In the genomic region with DNA sequence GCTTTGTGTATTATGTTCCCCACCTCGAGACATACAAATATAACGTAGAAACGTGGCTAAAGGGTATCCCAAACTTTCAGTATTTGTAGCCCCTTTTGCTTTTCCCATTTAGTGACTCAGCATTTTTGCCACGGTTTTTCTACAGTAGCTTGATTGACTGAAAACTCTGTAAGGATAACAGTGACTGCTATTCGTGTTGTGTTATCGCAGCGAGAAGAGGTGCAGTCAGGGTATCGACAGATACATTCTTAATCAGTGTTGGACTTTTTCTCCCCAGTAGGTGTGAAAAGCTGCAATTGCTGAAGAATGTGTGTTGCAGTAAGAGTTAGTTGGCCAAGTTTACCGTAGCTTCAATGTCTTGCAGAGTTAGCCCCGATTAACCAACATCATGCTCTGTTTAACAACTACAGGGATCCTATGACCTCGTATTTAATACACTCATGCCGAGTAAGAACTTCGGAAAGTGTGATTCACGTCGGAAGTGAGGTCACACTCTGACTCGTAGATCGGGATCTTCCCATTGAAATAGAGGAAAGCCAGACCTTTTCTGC, we compare ENCODE assay signal across 8 mouse cellular contexts. TPM values are rescaled to one million over a fixed set of nuclear protein-coding genes. Genes with fewer than 3 reads are reported as not detected.
DNase-seq lines count a peak whose midpoint lies in the region; TF ChIP-seq lines count a peak whose summit lies in the region.

No protein-coding gene starts in this region.

- peak; percentile 81 to 93 for DNase-seq in adrenal gland, adult (ENCODE audit: inconsistent age in 2 of 2, low spot score in 1 of 2)
- DNase-seq in adrenal gland, postnatal 4 days (ENCODE audit: low spot score in 2 of 2), result no peak
- DNase-seq in brain, adult 2 months (ENCODE audit: low read depth, low spot score), result peak; percentile 56
- DNase-seq in heart, adult 11 months, result peak; percentile 95
- DNase-seq in kidney, adult 2 months, result peak; percentile 37
- DNase-seq in lung, postnatal 14 days, result peak; percentile 48
- DNase-seq in left cerebral cortex, adult 8-10 months (ENCODE audit: low spot score in 2 of 2), result no peak
- DNase-seq in cerebellum, postnatal 36 days, result no peak

- peak overlapping the region; percentile 70 for H3K4me3 ChIP-seq in kidney, adult 2 months (ENCODE audit: insufficient read depth, low read depth, low read length)

- H3K4me1 ChIP-seq in kidney, adult 2 months (ENCODE audit: control insufficient read depth, insufficient read depth, low read length), result peaks cover 19% of the 10 kb centered on the region

- no peaks in the 10 kb centered on the region for H3K27me3 ChIP-seq in kidney, adult 2 months (replicated peaks; ENCODE audit: control insufficient read depth, insufficient read depth, low read length)

- peak overlapping the region; percentile 81 for H3K27ac ChIP-seq in kidney, adult 2 months (ENCODE audit: insufficient read depth, low read depth, low read length)

- 2% methylated on average over 17 of the region's 17 CpGs for WGBS in kidney, adult 2 months

- no peak for TF ChIP-seq CTCF in kidney, adult 2 months (conservative IDR thresholded peaks at IDR 0.05; ENCODE audit: insufficient read depth, insufficient read length, low read depth, low read length)

- TF ChIP-seq POLR2A in kidney, adult 2 months (IDR thresholded peaks at IDR 0.05; ENCODE audit: low read depth, low read length), result no peak

- no peaks in the 10 kb centered on the region; the same call in 1 of the 2 replicates for H3K36me3 ChIP-seq in kidney, adult 2 months (ENCODE audit: control insufficient read depth, insufficient read depth, low read length)

RNA-seq across cellular contexts. Expression of gene Lrrfip2, which starts 1.6 kb away (rescaled TPM):
- 10 to 100 TPM; 55.1 to 55.9 TPM for total RNA-seq in adrenal gland, postnatal 4 days (2021)
- 10.7 and 12.7 TPM in 2 replicates for polyA plus RNA-seq in kidney, adult 2 months (2012; rRNA removed)
- 10 to 100 TPM; 41.1 to 45.3 (median 44.9) TPM for total RNA-seq in left cerebral cortex, adult 8-10 months (2022)

Comparison
In these comparisons a context has a peak if more than half of its experiments do, and no peak if none do; other contexts are left out.
1. DNase-seq: peak in adrenal gland, adult (2 of 2), brain, adult 2 months (single experiment), heart, adult 11 months (single experiment), kidney, adult 2 months (single experiment) and lung, postnatal 14 days (single experiment); none in adrenal gland, postnatal 4 days (0 of 2), left cerebral cortex, adult 8-10 months (0 of 2) and cerebellum, postnatal 36 days (0 of 2).